Mouse (Mus musculus) heart, embryonic 16.5 days (tissue): Measurements from ENCODE around the gene Mrpl45. TPM values are rescaled to one million over a fixed set of nuclear protein-coding genes. Genes with fewer than 3 reads are reported as not detected.

ENCODE experiments used
- ATAC-seq: fragments of 200-750 bp; cut with Nextera tagmentation; replicated peaks from 2 replicates; pipeline ENCODE4 v1.8.0; 2017; ENCODE audit warnings: moderate number of reproducible peaks; ENCODE audit not compliant: insufficient read depth, low FRiP score; ENCODE audit errors: extremely low read depth
- H3K27ac ChIP-seq: fragments of 300-500 bp; sonication (generic); 2 replicates; pipeline ENCODE4 v1.5.1; 2014; ENCODE audit warnings: mild to moderate bottlenecking, low read length, control low read depth, moderate library complexity
- H3K27me3 ChIP-seq: fragments of 300-500 bp; sonication (generic); 2 replicates; pipeline ENCODE4 v1.6.1; 2014; ENCODE audit warnings: low read length, mixed read lengths; ENCODE audit not compliant: control insufficient read depth, insufficient read depth
- H3K36me3 ChIP-seq: fragments of 300-500 bp; sonication (generic); 2 replicates; pipeline ENCODE4 v1.6.1; 2014; ENCODE audit not compliant: control insufficient read depth, insufficient read depth
- H3K4me1 ChIP-seq: fragments of 300-500 bp; sonication (generic); 2 replicates; pipeline ENCODE4 v1.6.1; 2014; ENCODE audit warnings: low read length, mixed read lengths; ENCODE audit not compliant: control insufficient read depth, insufficient read depth
- H3K4me2 ChIP-seq: fragments of 300-500 bp; sonication (generic); 2 replicates; pipeline ENCODE4 v1.6.1; 2014; ENCODE audit warnings: low read depth, mild to moderate bottlenecking, control low read depth, low read length
- H3K4me3 ChIP-seq: fragments of 300-500 bp; sonication (generic); 2 replicates; pipeline ENCODE4 v1.5.1; 2014; ENCODE audit warnings: mild to moderate bottlenecking, control low read depth, low read length
- H3K9ac ChIP-seq: fragments of 300-500 bp; sonication (generic); 2 replicates; pipeline ENCODE4 v1.6.1; 2014; ENCODE audit warnings: low read length, control low read depth
- H3K9me3 ChIP-seq: fragments of 300-500 bp; sonication (generic); replicated peaks from 2 replicates; pipeline ENCODE4 v1.6.1; 2016; ENCODE audit warnings: low read length; ENCODE audit not compliant: control insufficient read depth
- WGBS: fragments of 180-500 bp; shearing (Covaris S2); extraction: QIAGEN DNeasy Blood & Tissue Kit; methylation state at CpG from one replicate; pipeline ENCODE4 v1.1.7; 2014; 5-methylcytosine and 5-hydroxymethylcytosine counted together
- polyA plus RNA-seq: library from polyadenylated mRNA; unstranded; fragments of >200 nt; fragmentation: Nextera tagmentation; extraction: Ambion mirVana; gene quantifications from 2 replicates; pipeline ENCODE4 v1.2.1, GENCODE M21; 2015

Gene Mrpl45
- polyA plus RNA-seq, 1 experiment from 2014 or later = 59.8 TPM

GRCm38 (mm10) chr11:97287643-97288042, 27.9 kb upstream of the Mrpl45 start:
- H3K9me3 ChIP-seq = 0 out of 2 replicates have a peak, but pooled peaks cover under 1% of the 10 kb centered on the region
- no peak for ATAC-seq

GRCm38 (mm10) chr11:97289276-97290230, 26.0 kb upstream of the Mrpl45 start:
- Histone ChIP-seq H3K9ac (no peak overlapping the region), H3K27ac (no peak overlapping the region), H3K27me3 (no peaks in the 10 kb centered on the region), H3K4me3 (no peak overlapping the region), H3K4me1 (peaks cover 12% of the 10 kb centered on the region), H3K4me2 (no peak overlapping the region), H3K36me3 (no peaks in the 10 kb centered on the region), H3K9me3 (0 out of 2 replicates have a peak, but pooled peaks cover 3% of the 10 kb centered on the region)
- WGBS = 57% methylated on average over 12 of the region's 12 CpGs
- ATAC-seq = no peak

More at GRCm38 (mm10) chr11:97287643-97288042, 27.9 kb upstream of the Mrpl45 start:
- H3K4me2 ChIP-seq = no peak overlapping the region
- H3K27me3 ChIP-seq = no peaks in the 10 kb centered on the region
- H3K4me1 ChIP-seq = peaks cover 12% of the 10 kb centered on the region
- no peak overlapping the region for H3K9ac ChIP-seq
- H3K27ac ChIP-seq = no peak overlapping the region
- H3K4me3 ChIP-seq = no peak overlapping the region
- H3K36me3 ChIP-seq = no peaks in the 10 kb centered on the region

- H3K9ac ChIP-seq = no peak overlapping the region
These were observed 22.8 kb upstream of the Mrpl45 start for GRCm38 (mm10) chr11:97292731-97293130.

GRCm38 (mm10) chr11:97296542-97296941, 19.0 kb upstream of the Mrpl45 start:
- Histone ChIP-seq H3K9ac (no peak overlapping the region), H3K27ac (no peak overlapping the region), H3K27me3 (no peaks in the 10 kb centered on the region), H3K4me3 (no peak overlapping the region), H3K4me1 (peaks cover 5% of the 10 kb centered on the region), H3K36me3 (no peaks in the 10 kb centered on the region), H3K4me2 (no peak overlapping the region), H3K9me3 (0 out of 2 replicates have a peak, but pooled peaks cover 3% of the 10 kb centered on the region)
- ATAC-seq = no peak
- WGBS = 42% methylated on average over 3 of the region's 4 CpGs

More at GRCm38 (mm10) chr11:97292731-97293130, 22.8 kb upstream of the Mrpl45 start:
- ATAC-seq = no peak
- Histone ChIP-seq H3K4me2 (no peak overlapping the region), H3K4me1 (0 out of 2 replicates have a peak, but pooled peaks cover 2% of the 10 kb centered on the region), H3K9me3 (0 out of 2 replicates have a peak, but pooled peaks cover 3% of the 10 kb centered on the region), H3K4me3 (no peak overlapping the region), H3K27me3 (no peaks in the 10 kb centered on the region), H3K27ac (no peak overlapping the region), H3K36me3 (no peaks in the 10 kb centered on the region)
- 91% methylated on average over 1 of the region's 1 CpGs for WGBS

- no peaks in the 10 kb centered on the region for H3K9me3 ChIP-seq
- WGBS = 50% methylated on average over 2 of the region's 2 CpGs
- peaks cover 17% of the 10 kb centered on the region for H3K4me1 ChIP-seq
- ATAC-seq = peak; percentile 66
- H3K36me3 ChIP-seq = no peaks in the 10 kb centered on the region
- peak overlapping the region; percentile 60 for H3K27ac ChIP-seq
- H3K9ac ChIP-seq = no peak overlapping the region
- H3K4me2 ChIP-seq = no peak overlapping the region
- H3K4me3 ChIP-seq = no peak overlapping the region
- H3K27me3 ChIP-seq = no peaks in the 10 kb centered on the region
These were observed 15.6 kb upstream of the Mrpl45 start for GRCm38 (mm10) chr11:97299939-97300338.

- 64% methylated on average over 16 of the region's 16 CpGs for WGBS
- no peaks in the 10 kb centered on the region for H3K27me3 ChIP-seq
- H3K4me2 ChIP-seq = no peak overlapping the region
- no peak for ATAC-seq
- H3K4me1 ChIP-seq = peaks cover 17% of the 10 kb centered on the region
- no peaks in the 10 kb centered on the region for H3K36me3 ChIP-seq
- H3K9ac ChIP-seq = no peak overlapping the region
- H3K9me3 ChIP-seq = no peaks in the 10 kb centered on the region
- no peak overlapping the region for H3K4me3 ChIP-seq
- peak overlapping the region; percentile 92 for H3K27ac ChIP-seq
These were observed 14.1 kb upstream of the Mrpl45 start for GRCm38 (mm10) chr11:97301406-97301805.

GRCm38 (mm10) chr11:97302231-97302781, 13.2 kb upstream of the Mrpl45 start:
- Histone ChIP-seq H3K27ac (peak overlapping the region; percentile 92), H3K9ac (no peak overlapping the region), H3K4me1 (peaks cover 17% of the 10 kb centered on the region), H3K4me2 (peak overlapping the region; percentile 36), H3K27me3 (no peaks in the 10 kb centered on the region), H3K36me3 (no peaks in the 10 kb centered on the region), H3K4me3 (no peak overlapping the region), H3K9me3 (no peaks in the 10 kb centered on the region)
- peak; percentile 80 for ATAC-seq
- 12% methylated on average over 7 of the region's 7 CpGs for WGBS

GRCm38 (mm10) chr11:97304631-97305030, 10.9 kb upstream of the Mrpl45 start:
- H3K9me3 ChIP-seq = no peaks in the 10 kb centered on the region
- H3K27me3 ChIP-seq = no peaks in the 10 kb centered on the region
- no peak overlapping the region for H3K4me2 ChIP-seq
- no peak overlapping the region for H3K27ac ChIP-seq
- no peak for ATAC-seq
- H3K4me1 ChIP-seq = peaks cover 24% of the 10 kb centered on the region
- WGBS = 66% methylated on average over 5 of the region's 5 CpGs
- H3K4me3 ChIP-seq = no peak overlapping the region
- H3K36me3 ChIP-seq = no peaks in the 10 kb centered on the region
- H3K9ac ChIP-seq = no peak overlapping the region
